Comparison of ENCODE assay signal across 7 mouse cellular contexts in the genomic region with DNA sequence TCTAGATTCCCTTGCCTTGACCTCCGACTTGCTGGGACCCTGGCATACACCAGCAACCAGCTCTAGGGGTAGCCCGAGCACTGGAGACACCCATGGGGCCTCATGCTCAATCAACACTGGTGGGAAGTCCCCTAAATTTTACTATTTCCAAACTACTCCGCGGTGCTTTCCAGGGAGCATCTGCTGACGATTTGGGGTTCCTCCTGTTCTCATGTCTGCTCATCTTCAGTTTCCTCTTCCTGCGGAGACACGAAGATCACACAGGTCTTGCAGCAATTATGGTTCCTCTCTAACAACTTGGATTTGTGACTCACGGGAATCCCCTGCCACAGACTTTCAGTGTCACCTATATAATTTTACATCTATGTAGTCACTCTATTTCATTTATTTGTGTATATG. TPM values are rescaled to one million over a fixed set of nuclear protein-coding genes. Genes with fewer than 3 reads are reported as not detected.
DNase-seq lines count a peak whose midpoint lies in the region; ATAC-seq lines count a peak whose summit lies in the region.

No protein-coding gene starts in this region.

- ATAC-seq in activated CD4-positive, CD25-positive, alpha-beta regulatory T cell, adult 4 months, result peak; percentile 70
- ATAC-seq in megakaryocyte progenitor cell, adult 5-6 weeks (replicated peaks; ENCODE audit: poor library complexity), result 0 out of 2 replicates have a peak, but pooled peaks have one; percentile 6

- DNase-seq in spleen, postnatal 36 days (ENCODE audit: low spot score in 2 of 2), result peak; percentile 10 to 25
- no peak for DNase-seq in spleen, postnatal 14 days (ENCODE audit: low spot score in 2 of 2)
- no peak for DNase-seq in layer of hippocampus, adult 8-10 months (ENCODE audit: low spot score in 2 of 2)
- DNase-seq in layer of hippocampus, postnatal 10 days (ENCODE audit: low spot score in 2 of 2), result no peak
- no peak for DNase-seq in urinary bladder, postnatal 25 days (ENCODE audit: low spot score)

RNA-seq across cellular contexts. Expression of a gene that starts 37.4 kb away (rescaled TPM):
- polyA plus RNA-seq in activated CD4-positive, CD25-positive, alpha-beta regulatory T cell, adult 4 months (2017; shearing (Covaris generic)), result 100 to 1,000 TPM; 125 to 169 TPM
- total RNA-seq in megakaryocyte progenitor cell, adult 5-6 weeks (2015), result 65.2 and 69.4 TPM in 2 replicates
- 87.4 and 95.7 TPM in 2 replicates for total RNA-seq in megakaryocyte progenitor cell, adult 5-6 weeks (2017)
- total RNA-seq in layer of hippocampus, adult 8-10 months (2022), result 10 to 100 TPM; 18.9 to 24.8 (median 22.4) TPM
- 10 to 100 TPM; 18.0 to 18.6 TPM for total RNA-seq in layer of hippocampus, postnatal 10 days (2021)

RNA-seq across cellular contexts. Expression of a gene that starts 45.8 kb away (rescaled TPM):
- polyA plus RNA-seq in activated CD4-positive, CD25-positive, alpha-beta regulatory T cell, adult 4 months (2017; shearing (Covaris generic)), result 1 to 10 TPM; 4.1 to 4.3 TPM
- 37.0 and 42.8 TPM in 2 replicates for total RNA-seq in megakaryocyte progenitor cell, adult 5-6 weeks (2015)
- total RNA-seq in megakaryocyte progenitor cell, adult 5-6 weeks (2017), result 28.2 and 42.1 TPM in 2 replicates
- 1 to 10 TPM; 2.8 to 4.7 (median 3.3) TPM for total RNA-seq in layer of hippocampus, adult 8-10 months (2022)
- 1 to 10 TPM; 6.0 to 6.6 TPM for total RNA-seq in layer of hippocampus, postnatal 10 days (2021)

RNA-seq across cellular contexts. Expression of a gene that starts 50.5 kb away (rescaled TPM):
- polyA plus RNA-seq in activated CD4-positive, CD25-positive, alpha-beta regulatory T cell, adult 4 months (2017; shearing (Covaris generic)), result 10 to 100 TPM; 31.1 to 45.8 TPM
- 138 and 147 TPM in 2 replicates for total RNA-seq in megakaryocyte progenitor cell, adult 5-6 weeks (2015)
- 81.3 and 101 TPM in 2 replicates for total RNA-seq in megakaryocyte progenitor cell, adult 5-6 weeks (2017)
- 10 to 100 TPM; 35.1 to 45.0 (median 42.2) TPM for total RNA-seq in layer of hippocampus, adult 8-10 months (2022)
- total RNA-seq in layer of hippocampus, postnatal 10 days (2021), result 10 to 100 TPM; 33.0 to 37.0 TPM

Comparison
In these comparisons a context has a peak if more than half of its experiments do, and no peak if none do; other contexts are left out.
1. DNase-seq: peak in spleen, postnatal 36 days (2 of 2); none in spleen, postnatal 14 days (0 of 2), layer of hippocampus, adult 8-10 months (0 of 2), layer of hippocampus, postnatal 10 days (0 of 2) and urinary bladder, postnatal 25 days (single experiment).